8 mouse cellular contexts compared by ENCODE assay signal in the genomic region with DNA sequence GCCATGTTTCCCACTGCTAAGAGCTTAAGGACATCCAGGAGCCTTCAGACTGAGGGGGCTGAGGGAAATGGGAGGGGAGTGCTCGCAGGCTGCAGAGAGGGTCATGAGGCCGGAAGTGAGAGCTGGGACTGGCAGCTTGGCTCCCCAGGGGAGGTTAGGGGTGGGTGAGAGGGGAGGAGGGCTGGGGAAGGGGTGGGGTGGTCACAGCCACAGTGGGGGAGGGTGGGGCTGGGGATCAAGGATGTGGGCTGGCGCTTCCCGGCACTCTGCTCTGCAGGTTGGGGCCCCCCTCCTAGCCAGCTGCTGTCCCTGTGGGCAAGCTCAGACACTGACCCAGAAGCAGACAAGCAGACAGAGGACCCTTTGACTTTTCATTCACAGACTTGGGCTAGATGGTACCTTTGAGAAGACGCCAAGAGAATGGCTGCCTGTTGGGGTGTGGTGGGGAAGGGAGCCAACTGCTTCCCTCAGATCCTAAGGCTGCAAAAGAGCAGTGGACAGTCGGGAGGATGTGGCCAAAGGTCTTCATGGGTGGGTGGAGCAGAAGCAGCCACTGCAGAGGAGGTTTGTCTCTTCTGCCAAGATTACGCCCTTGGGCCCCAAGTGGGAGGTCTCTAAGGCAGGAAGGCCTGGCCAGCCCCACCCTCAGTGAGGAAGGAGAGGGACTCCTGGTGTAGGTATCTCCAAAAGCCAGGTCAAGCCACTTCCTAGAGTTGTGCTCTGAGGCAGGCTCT. TPM values are rescaled to one million over a fixed set of nuclear protein-coding genes. Genes with fewer than 3 reads are reported as not detected.
DNase-seq lines count a peak whose midpoint lies in the region; ATAC-seq lines count a peak whose summit lies in the region.

No protein-coding gene starts in this region.

- peaks cover 21% of the 10 kb centered on the region for H3K36me3 ChIP-seq in liver, embryonic 13.5 days
- peaks cover 22% of the 10 kb centered on the region for H3K36me3 ChIP-seq in neural tube, embryonic 15.5 days

- H3K9ac ChIP-seq in liver, embryonic 13.5 days = peak overlapping the region; percentile 67
- no peak overlapping the region for H3K9ac ChIP-seq in neural tube, embryonic 15.5 days (replicated peaks)

- ATAC-seq in erythroid progenitor cell, adult 5-6 weeks (replicated peaks; ENCODE audit: low FRiP score, poor library complexity, severe bottlenecking) = peak; percentile 38; the same call in 1 of the 2 replicates
- peak; percentile 88 for ATAC-seq in liver, embryonic 13.5 days (ENCODE audit: low read depth)
- no peak for ATAC-seq in neural tube, embryonic 15.5 days (ENCODE audit: low FRiP score)

- H3K27me3 ChIP-seq in liver, embryonic 13.5 days = no peaks in the 10 kb centered on the region
- H3K27me3 ChIP-seq in neural tube, embryonic 15.5 days (replicated peaks) = no peaks in the 10 kb centered on the region

- peak; percentile 64 for DNase-seq in CD4-positive, CD25-positive, alpha-beta regulatory T cell, adult 2 months (ENCODE audit: low read depth, low spot score)
- DNase-seq in NIH3T3 (ENCODE audit: low read depth) = peak; percentile 32
- peak; percentile 77 for DNase-seq in induced T-regulatory cell, adult 2 months (ENCODE audit: low read depth)
- DNase-seq in liver, embryonic 13.5 days = peak; percentile 81
- no peak for DNase-seq in frontal cortex, postnatal 25 days (ENCODE audit: low spot score in 2 of 2)
- no peak for DNase-seq in right cerebral cortex, postnatal 14 days

- H3K4me1 ChIP-seq in liver, embryonic 13.5 days (replicated peaks) = peaks cover 69% of the 10 kb centered on the region
- H3K4me1 ChIP-seq in neural tube, embryonic 15.5 days = peaks cover 51% of the 10 kb centered on the region

- WGBS in liver, embryonic 13.5 days (ENCODE audit: insufficient replicate concordance) = 3% methylated on average over 7 of the region's 7 CpGs
- WGBS in neural tube, embryonic 15.5 days = 42% methylated on average over 7 of the region's 7 CpGs

- H3K4me2 ChIP-seq in liver, embryonic 13.5 days = peak overlapping the region; percentile 76
- H3K4me2 ChIP-seq in neural tube, embryonic 15.5 days = no peak overlapping the region

- H3K27ac ChIP-seq in liver, embryonic 13.5 days = peak overlapping the region; percentile 95
- H3K27ac ChIP-seq in neural tube, embryonic 15.5 days (replicated peaks) = peak overlapping the region; percentile 62

- H3K4me3 ChIP-seq in liver, embryonic 13.5 days (replicated peaks) = peak overlapping the region; percentile 45
- no peak overlapping the region for H3K4me3 ChIP-seq in neural tube, embryonic 15.5 days (replicated peaks)

- no peaks in the 10 kb centered on the region for H3K9me3 ChIP-seq in liver, embryonic 13.5 days (replicated peaks)
- H3K9me3 ChIP-seq in neural tube, embryonic 15.5 days (replicated peaks) = no peaks in the 10 kb centered on the region

RNA-seq across cellular contexts. Expression of gene Ahdc1, which starts 46.5 kb away (rescaled TPM):
- total RNA-seq in erythroid progenitor cell, adult 5-6 weeks (2015; ENCODE audit: low replicate concordance) = 2.9 TPM in 2 replicates
- 0.26 TPM in 1 of 2 replicates, not detected in the other for total RNA-seq in erythroid progenitor cell, adult 5-6 weeks (2017; ENCODE audit: low replicate concordance)
- 1.3 and 1.4 TPM in 2 replicates for polyA plus RNA-seq in liver, embryonic 13.5 days (2015; fragmentation: Nextera tagmentation; extraction: Ambion mirVana)
- 11.0 TPM in 2 replicates for polyA plus RNA-seq in neural tube, embryonic 15.5 days (2015; fragmentation: Nextera tagmentation; extraction: Ambion mirVana)

Comparison
In these comparisons a context has a peak if more than half of its experiments do, and no peak if none do; other contexts are left out.
1. DNase-seq: peak in CD4-positive, CD25-positive, alpha-beta regulatory T cell, adult 2 months (single experiment), NIH3T3 (single experiment), induced T-regulatory cell, adult 2 months (single experiment) and liver, embryonic 13.5 days (single experiment); none in frontal cortex, postnatal 25 days (0 of 2) and right cerebral cortex, postnatal 14 days (single experiment).